Mouse (Mus musculus) erythroblast, embryonic 14.5 days (primary cell): ENCODE measurements around the gene Lim2. TPM values are rescaled to one million over a fixed set of nuclear protein-coding genes. Genes with fewer than 3 reads are reported as not detected.

Experiments used
- H3K27me3 ChIP-seq: 2 replicates; pipeline ENCODE4 v1.6.1; 2012; ENCODE audit warnings: inconsistent platforms; ENCODE audit not compliant: control insufficient read depth
- H3K36me3 ChIP-seq: 2 replicates; pipeline ENCODE4 v1.6.1; 2012; ENCODE audit warnings: mild to moderate bottlenecking, inconsistent platforms; ENCODE audit not compliant: control insufficient read depth
- H3K4me1 ChIP-seq: 2 replicates; pipeline ENCODE4 v1.6.1; 2012; ENCODE audit warnings: inconsistent platforms; ENCODE audit not compliant: control insufficient read depth
- H3K4me3 ChIP-seq: replicated peaks from 2 replicates; pipeline ENCODE3; 2012; ENCODE audit warnings: moderate library complexity, mild to moderate bottlenecking, inconsistent platforms
- H3K9me3 ChIP-seq: 2 replicates; pipeline ENCODE4 v1.6.1; 2012; ENCODE audit warnings: low read length, inconsistent platforms, mixed read lengths; ENCODE audit not compliant: control insufficient read depth
- GATA1 ChIP-seq: IDR thresholded peaks from 2 replicates; pipeline ENCODE4 v1.6.1; 2012; ENCODE audit warnings: low read length, inconsistent platforms, mixed read lengths
- TAL1 ChIP-seq: IDR thresholded peaks from 3 replicates; pipeline ENCODE4 v1.6.1; 2012; ENCODE audit warnings: low read length, inconsistent platforms, mixed read lengths
- polyA plus RNA-seq: library from polyadenylated mRNA; stranded (reverse); fragments of >175 nt; gene quantifications from 2 replicates; pipeline ENCODE4 v1.2.3, GENCODE M21; 2012

Lim2 gene
- polyA plus RNA-seq, 1 experiment, result not detected

DNA sequence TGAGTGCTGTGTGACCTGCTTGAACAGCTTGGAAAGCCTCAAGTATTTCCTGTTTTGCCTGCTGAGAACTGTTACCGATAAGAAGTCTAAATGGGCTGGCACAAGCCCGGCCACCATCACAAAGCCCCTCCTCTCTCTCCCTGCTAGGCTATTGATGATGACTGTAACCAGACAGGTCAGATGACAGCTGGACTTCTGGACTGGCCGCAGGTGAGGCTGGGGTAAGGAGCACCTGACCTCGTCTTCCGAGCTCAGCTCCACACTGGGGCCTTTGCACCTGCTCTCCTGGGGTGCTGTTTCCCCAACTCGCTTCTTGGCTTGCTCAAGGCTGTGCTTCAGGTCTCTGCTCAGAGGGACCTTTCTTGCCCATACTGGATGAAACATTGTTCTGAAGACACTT lies 26.9 kb downstream of the Lim2 start:
- H3K9me3 ChIP-seq, result no peaks in the 10 kb centered on the region
- no peaks in the 10 kb centered on the region for H3K27me3 ChIP-seq
- peaks cover 64% of the 10 kb centered on the region for H3K36me3 ChIP-seq
- H3K4me1 ChIP-seq, result peaks cover 9% of the 10 kb centered on the region
- no peak overlapping the region for H3K4me3 ChIP-seq
- no peak for TF ChIP-seq GATA1
- no peak for TF ChIP-seq TAL1

DNA sequence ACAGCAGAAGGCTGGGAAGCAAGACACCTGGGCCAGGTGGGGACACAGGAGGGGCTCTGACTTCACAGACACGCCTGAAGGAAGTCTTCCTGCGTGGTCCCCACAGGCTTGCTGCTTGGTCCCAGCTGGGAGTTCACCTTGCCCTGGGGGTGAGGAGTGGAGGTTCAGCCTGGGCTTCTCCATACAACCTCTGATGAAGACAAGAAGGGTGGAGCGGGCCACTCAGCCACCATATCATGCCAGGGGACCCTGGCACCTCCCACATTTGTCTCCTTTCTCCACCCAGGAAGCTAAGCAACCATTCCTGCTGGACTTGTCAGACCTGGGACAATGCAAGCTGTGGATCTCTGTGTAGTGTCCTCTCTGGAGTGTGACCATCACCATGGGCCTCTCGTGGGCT lies 35.4 kb downstream of the Lim2 start, which contains the start of gene Vsig10l:
Gene Vsig10l (plus strand): TSS at position 301 of the 400 bp plus-strand sequence.
- peaks cover 17% of the 10 kb centered on the region for H3K27me3 ChIP-seq
- H3K4me1 ChIP-seq, result peaks cover 23% of the 10 kb centered on the region
- no peaks in the 10 kb centered on the region for H3K36me3 ChIP-seq
- H3K9me3 ChIP-seq, result no peaks in the 10 kb centered on the region
- no peak for TF ChIP-seq TAL1
- TF ChIP-seq GATA1, result no peak
- H3K4me3 ChIP-seq, result no peak within 1 kb of the TSS

DNA sequence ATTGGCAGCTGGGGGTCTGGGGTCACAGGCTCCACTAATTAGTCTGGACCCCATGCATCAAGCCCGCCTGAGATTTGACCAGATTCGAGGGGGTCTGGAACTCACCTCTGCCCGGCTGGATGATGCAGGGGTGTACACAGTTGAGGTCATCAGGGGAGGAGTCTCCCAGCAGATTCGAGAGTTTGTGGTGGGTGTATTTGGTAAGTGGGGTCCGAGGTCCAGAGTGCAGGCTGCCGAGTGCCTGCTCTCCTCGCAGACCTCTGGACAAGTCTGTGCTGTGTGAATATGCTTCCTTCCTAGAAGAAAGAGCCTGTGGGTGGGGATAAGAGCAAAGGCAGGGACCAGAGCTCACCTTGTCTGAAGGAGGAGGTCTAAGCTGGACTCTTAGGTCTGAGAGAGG lies 36.5 kb downstream of the Lim2 start:
- no peak for TF ChIP-seq TAL1
- no peak for TF ChIP-seq GATA1
- Histone ChIP-seq H3K9me3 (no peaks in the 10 kb centered on the region), H3K4me1 (peaks cover 23% of the 10 kb centered on the region), H3K36me3 (no peaks in the 10 kb centered on the region), H3K27me3 (peaks cover 17% of the 10 kb centered on the region), H3K4me3 (no peak overlapping the region)

DNA sequence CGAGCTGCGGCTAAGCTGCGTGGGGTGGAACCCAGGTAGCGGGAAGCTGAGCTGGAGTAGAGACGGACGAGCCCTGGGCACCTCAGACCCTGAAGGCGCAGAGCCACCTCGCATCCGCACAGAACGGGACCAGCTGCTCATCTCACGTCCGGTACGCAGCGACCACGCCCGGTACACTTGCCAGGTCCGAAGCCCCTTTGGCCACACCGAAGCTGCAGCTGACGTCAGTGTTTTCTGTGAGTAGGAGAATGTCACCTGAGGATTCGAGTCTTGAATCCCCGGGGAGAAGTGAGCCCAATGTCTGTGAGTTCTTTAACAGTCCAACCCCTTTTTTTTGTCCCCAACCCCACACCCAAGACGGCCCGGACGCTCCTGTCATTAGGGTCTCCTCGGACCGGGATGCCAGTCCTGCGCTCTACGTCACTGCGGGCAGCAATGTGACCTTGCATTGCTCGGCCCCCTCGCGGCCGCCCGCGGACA lies 37.4 kb downstream of the Lim2 start:
- Histone ChIP-seq H3K9me3 (no peaks in the 10 kb centered on the region), H3K27me3 (peaks cover 17% of the 10 kb centered on the region), H3K4me3 (peak overlapping the region; percentile 62), H3K4me1 (peaks cover 23% of the 10 kb centered on the region), H3K36me3 (no peaks in the 10 kb centered on the region)
- TF ChIP-seq GATA1 (no peak), TAL1 (no peak)

DNA sequence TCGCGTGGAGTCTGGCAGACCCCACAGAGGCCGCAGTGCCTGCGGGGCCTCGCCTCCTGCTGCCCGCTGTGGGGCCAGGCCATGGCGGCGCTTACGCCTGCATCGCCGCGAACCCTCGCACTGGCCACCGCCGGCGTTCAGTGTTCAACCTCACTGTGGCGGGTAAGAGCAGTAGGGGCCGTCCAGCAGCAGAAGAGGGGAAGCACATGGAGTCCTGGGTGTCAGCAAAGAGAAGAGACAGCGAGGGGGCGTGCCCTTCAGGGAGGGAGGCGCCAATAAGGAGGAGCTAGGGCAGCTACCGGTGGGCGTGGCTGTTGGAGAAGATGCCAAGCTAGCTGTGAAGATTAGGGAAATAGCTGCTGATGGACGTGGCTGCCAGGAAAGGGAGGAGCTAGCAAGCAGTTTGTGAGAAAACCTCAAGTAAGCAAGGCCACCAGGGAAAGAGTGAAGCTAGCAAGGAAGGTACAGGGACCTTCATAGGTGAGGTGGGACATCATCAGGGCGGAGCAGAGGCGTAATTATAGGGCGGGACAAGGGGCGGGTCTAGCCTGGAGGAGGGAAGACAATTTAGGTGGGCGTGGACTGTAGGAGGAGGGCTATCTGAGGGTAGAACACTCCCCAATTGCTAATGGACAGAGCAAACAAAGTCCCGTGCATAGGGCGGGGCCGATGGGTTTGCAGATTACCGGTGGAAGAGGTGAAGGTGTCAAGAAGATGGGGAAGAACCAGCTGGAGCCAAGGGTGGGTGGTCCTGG lies 38.1 kb downstream of the Lim2 start:
- H3K4me3 ChIP-seq, result peak overlapping the region; percentile 62
- peaks cover 17% of the 10 kb centered on the region for H3K27me3 ChIP-seq
- no peaks in the 10 kb centered on the region for H3K9me3 ChIP-seq
- TF ChIP-seq GATA1 (no peak), TAL1 (no peak)
- peaks cover 23% of the 10 kb centered on the region for H3K4me1 ChIP-seq
- H3K36me3 ChIP-seq, result no peaks in the 10 kb centered on the region

DNA sequence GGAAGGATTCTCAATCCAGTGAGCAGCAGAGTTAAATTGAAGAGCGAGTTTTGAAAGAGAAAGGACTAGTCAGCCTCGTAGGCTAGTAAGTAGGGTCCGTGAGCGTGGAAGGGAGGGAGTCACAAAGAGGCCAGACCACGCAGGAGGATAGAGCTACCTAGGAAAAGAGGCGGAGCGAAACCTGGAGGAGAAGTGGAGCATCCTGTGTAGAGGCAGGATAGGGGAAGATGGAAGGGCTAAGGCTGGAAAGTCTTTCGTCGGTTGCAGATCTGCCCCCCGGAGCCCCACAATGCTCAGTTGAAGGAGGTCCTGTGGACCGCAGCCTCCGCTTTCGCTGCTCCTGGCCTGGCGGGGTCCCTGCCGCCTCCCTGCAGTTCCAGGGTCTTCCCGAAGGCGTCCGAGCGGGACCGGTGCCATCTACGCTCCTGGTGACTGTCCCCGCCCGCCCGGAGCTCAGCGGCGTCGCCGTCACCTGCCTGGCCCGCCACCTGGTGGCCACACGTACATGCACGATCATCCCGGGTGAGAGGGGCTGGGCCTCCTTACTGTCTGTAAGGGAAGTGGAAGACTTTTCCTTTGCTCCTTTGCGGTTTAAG lies 38.7 kb downstream of the Lim2 start:
- H3K4me3 ChIP-seq, result peak overlapping the region; percentile 62
- H3K9me3 ChIP-seq, result no peaks in the 10 kb centered on the region
- no peaks in the 10 kb centered on the region for H3K36me3 ChIP-seq
- no peak for TF ChIP-seq TAL1
- no peak for TF ChIP-seq GATA1
- peaks cover 17% of the 10 kb centered on the region for H3K27me3 ChIP-seq
- H3K4me1 ChIP-seq, result peaks cover 23% of the 10 kb centered on the region

DNA sequence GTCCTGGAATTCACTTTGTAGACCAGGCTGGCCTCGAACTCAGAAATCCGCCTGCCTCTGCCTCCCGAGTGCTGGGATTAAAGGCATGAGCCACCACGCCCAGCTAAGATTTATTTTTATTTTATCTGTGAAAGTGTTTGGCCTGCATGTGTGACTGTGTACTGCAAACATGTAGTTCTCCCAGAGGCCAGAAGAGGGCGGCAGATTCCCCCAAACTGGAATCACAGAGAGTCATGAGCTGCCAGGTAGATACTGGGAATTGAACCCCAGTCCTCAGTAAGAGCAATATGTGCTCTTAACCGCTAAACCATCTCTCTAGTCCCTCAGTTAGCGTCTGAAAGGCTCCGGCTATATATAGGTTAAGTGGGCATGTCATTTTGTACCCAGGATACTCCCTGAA lies 42.9 kb downstream of the Lim2 start:
- TF ChIP-seq TAL1 (no peak), GATA1 (no peak)
- Histone ChIP-seq H3K4me3 (no peak overlapping the region), H3K36me3 (no peaks in the 10 kb centered on the region), H3K27me3 (peaks cover 7% of the 10 kb centered on the region), H3K4me1 (peaks cover 13% of the 10 kb centered on the region), H3K9me3 (no peaks in the 10 kb centered on the region)

DNA sequence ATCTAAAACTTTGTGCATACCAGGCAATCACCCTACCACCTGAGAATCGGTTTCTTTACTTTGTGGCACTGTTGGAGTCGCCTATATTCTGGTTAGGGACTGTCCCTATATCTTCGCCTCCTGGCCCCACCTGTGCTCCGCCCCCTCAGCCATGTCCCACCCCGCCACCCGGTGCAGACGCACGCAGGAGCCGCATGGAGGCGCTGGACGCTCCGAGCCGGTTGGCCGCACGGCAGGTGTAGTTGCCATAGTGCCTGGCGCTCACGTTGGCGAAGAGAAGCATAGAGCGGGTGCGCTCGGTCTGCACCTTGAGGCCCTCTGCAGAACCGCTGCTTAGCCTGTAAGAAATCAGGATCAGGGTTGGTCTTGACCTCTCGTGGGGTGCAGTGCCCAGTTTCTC lies 48.2 kb downstream of the Lim2 start:
- TF ChIP-seq TAL1 (no peak), GATA1 (no peak)
- Histone ChIP-seq H3K27me3 (peaks cover 41% of the 10 kb centered on the region), H3K9me3 (no peaks in the 10 kb centered on the region), H3K4me1 (no peaks in the 10 kb centered on the region), H3K4me3 (no peak overlapping the region), H3K36me3 (no peaks in the 10 kb centered on the region)

DNA sequence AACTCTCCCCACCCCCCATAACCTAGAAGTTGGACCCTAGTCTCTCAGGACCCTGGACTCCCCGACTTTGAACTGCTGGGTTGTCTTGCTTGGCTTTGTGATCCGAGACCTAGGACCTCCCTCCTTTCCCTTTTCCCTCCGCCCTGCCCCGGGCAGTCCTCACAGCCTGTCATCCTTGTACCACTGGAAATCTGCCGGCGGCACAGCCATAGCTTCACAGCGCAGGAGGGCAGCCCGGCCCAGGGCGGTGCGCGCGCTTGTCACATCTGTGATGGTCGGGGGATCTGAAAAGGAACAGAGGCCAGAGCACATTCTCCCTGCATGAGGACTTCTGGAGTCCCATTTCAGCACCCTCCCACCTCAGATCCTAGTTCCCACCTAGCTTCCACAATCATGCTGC lies 48.9 kb downstream of the Lim2 start:
- Histone ChIP-seq H3K36me3 (no peaks in the 10 kb centered on the region), H3K27me3 (peaks cover 41% of the 10 kb centered on the region), H3K4me1 (no peaks in the 10 kb centered on the region), H3K9me3 (no peaks in the 10 kb centered on the region), H3K4me3 (no peak overlapping the region)
- TF ChIP-seq TAL1 (no peak), GATA1 (no peak)
